Mouse (Mus musculus) layer of hippocampus, adult 11-12 months (tissue): ENCODE data around the gene Serpini1.

Experiments
- DNase-seq: peaks from one replicate; pipeline ENCODE4 v3.0.0; 2022; ENCODE audit warnings: low spot score

The Serpini1 gene

DNA sequence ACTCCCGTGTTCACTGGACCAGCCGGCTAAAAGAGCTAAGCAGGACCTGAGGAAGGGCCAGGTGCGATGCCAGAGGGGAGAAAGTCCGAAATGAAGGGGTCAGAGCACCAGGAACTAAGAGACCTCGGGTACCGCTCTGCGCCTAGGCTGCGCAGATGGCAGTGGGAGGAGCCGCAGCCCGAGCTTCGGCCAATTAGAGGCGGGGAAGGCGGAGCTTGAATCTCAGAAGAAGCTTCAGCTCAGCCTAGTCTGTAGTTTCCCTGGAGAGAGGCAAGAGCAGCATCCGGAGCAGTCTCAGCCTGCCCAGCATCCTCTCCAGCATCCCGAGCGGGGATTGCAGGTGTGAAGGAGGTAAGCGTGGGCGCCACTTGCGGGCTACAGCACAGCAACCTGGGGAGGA lies at the start of gene Serpini1:
Serpini1 (plus strand) TSS at position 256 of the 400 bp plus-strand sequence.
- DNase-seq = peak; percentile 92

- DNase-seq = peak; percentile 54
These were observed 39.6 kb upstream of the Serpini1 start for GRCm38 (mm10) chr3:75517631-75518250.

DNA sequence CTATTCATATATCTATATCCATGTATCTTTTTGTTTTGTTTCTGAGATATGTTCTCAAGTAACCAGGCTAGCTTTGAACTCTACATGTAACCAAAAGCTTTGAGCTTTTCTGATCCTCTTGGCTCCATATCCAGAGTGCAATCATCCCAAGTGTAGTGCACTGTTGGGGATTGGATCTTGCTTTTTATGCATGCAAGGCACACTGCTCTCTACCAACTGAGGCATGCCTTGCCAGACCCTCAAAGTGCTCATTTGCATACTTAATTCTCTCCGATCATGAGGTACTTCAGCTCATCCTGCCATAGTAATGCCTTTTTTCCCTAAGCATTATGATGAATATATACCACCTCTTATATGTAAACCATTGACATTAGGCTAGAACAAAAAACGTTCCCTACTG lies 36.0 kb upstream of the Serpini1 start:
- no peak for DNase-seq

DNA sequence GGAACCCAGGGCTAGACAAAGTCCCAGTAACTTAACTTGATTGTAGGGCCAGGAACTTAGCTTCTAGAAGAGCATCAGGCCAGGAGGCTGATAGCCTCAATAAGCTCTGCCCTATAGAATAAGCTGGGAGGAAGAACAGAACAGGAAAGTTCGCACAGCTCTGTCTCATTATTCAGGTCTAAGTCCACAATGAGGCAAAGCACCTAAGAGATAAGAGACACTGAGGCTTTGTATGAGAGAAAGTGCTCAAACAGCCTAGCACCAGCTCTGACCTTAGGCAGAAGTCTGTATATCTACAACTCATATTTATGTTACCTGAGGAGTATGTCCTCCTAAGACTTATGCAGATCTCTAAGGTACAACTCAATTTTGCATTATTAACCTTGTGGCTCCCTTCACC lies 34.8 kb upstream of the Serpini1 start:
- no peak for DNase-seq

- no peak for DNase-seq
These were observed 26.3 kb upstream of the Serpini1 start for GRCm38 (mm10) chr3:75531074-75531473.

- DNase-seq = no peak
These were observed 23.1 kb upstream of the Serpini1 start for GRCm38 (mm10) chr3:75534045-75534834.

- DNase-seq = no peak
These were observed 16.1 kb upstream of the Serpini1 start for GRCm38 (mm10) chr3:75541259-75541658.

DNA sequence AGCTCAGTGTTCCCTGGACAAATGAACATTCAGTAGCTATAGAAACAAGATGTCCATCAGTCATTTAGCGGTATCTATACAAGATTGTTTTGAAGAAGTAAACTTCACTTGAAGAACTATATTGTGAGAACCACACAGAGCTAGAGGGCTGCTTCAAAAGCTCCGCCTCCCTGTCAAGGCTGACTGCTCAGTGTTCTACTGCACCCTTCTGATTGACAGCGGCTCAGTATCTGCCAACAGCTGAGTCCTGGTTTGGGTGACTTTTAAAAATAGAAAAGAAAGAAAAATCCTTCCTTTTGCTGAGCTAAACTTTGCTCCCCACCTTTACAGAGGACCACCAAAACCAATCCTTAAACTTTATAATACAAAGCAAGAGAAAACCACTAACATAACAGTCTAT lies 14.5 kb upstream of the Serpini1 start:
- no peak for DNase-seq

- no peak for DNase-seq
These were observed 13.1 kb upstream of the Serpini1 start for GRCm38 (mm10) chr3:75544287-75544686.

DNA sequence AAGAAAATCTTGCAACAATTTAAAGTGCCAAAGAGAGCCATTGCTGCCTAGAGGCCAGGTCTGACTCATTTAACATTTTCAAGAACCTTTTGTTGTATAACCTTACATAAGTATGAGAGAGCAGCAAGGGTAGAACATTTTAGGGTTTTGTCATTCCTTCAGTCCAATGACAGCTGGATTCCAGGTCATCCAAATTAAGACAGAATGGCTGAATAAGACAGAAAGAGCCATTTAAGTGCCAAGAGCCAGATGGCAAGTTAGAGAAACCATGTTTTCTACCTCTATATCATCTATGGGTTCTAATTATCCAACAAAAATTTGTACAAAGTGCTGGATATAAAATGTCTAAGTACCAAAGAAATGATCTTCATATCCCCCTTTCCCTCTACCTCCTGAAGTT lies 6.1 kb upstream of the Serpini1 start:
- DNase-seq = no peak

DNA sequence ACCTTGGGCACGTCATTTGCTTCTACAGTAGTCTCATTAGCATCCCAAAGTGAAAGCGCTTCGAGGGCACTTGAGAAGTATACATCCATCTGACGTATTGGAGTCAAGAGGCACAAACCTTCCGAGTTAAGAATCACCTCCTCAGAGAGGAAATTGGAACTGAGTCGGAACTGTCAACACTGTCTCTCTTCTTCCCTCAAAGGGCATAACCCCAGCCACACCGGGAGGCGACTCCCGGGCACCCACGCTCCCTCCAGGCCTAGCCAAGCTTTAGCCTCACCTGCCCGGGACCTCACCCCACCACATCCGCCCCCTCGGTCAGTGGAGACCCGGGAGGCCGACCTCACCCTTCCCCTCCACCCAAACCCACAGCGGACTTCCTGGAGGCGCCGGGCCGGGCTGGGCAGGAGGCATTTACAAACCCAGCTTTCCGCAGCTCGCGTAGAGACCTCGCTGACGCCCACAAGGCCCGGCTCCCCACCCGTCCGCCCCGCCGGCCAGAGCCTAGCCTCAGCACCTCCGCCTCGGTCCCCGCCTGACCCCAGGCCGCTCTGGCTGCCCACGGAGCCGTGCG lies 1.1 kb upstream of the Serpini1 start:
- DNase-seq = peak; percentile 11

- peak; percentile 100 for DNase-seq
These were observed 554 bp upstream of the Serpini1 start, which contains the start of gene Pdcd10 for GRCm38 (mm10) chr3:75556695-75557291. Gene Pdcd10, minus strand, starts transcription at chr3:75556856.

- no peak for DNase-seq
These were observed 16.7 kb downstream of the Serpini1 start for GRCm38 (mm10) chr3:75574074-75574473.

GRCm38 (mm10) chr3:75575582-75575981 lies 18.2 kb downstream of the Serpini1 start:
- DNase-seq = no peak

DNA sequence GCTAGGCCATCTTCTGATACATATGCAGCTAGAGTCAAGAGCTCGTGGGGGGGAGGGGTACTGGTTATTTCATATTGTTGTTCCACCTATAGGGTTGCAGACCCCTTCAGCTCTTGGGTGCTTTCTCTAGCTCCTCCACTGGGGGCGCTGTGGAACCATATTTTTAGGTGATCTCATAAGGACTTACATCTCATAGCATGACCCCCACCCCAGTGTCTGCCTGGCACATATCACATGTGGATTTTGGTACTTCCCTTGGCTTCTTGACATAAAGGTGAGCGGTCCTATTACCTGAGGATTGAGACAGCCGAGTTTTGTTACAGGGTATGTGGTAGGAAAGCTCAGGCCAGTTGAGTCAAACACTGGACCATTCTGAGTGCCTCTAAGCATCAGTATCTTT lies 22.0 kb downstream of the Serpini1 start:
- DNase-seq = no peak

DNA sequence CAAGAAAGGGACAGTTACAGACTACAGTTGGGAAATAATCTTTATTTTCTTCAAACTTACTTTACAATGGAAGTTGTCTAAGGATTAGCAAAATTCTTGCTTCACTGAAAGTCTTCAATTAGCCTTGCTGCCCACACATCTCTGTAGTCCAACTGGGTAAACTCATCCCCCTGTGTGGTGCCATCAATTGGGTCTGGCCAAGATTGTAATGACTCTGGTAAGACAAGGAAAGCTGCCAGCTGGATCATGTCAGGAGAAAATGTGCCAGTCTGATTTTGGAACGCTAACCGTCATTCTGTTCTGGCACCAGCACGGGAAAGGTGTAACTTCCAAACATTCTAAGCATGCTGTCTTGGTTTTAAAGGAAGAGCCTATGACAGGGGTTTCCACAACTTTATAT lies 25.9 kb downstream of the Serpini1 start:
- DNase-seq = no peak

GRCm38 (mm10) chr3:75584898-75585297 lies 27.6 kb downstream of the Serpini1 start:
- DNase-seq = peak; percentile 32

- DNase-seq = no peak
These were observed 53.7 kb downstream of the Serpini1 start for GRCm38 (mm10) chr3:75611019-75611418.

DNA sequence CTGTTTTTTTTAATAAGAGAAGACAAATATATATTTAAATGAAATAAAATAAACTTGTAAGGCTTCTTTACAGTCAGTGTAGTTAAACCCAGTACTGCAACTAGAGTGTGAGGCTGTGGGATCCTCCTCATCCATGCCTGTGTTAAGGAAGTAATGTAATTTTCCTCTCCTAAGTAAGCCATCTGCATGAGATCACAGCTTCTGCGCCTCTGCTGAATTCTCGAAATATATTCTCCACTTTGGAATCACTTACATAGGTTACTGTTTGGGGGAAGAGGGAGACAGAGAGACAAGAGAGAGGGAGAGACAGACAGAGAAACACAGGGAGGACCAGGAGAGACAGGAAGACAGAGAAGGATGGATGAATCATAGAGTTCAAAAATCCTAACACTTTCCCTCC lies 67.3 kb downstream of the Serpini1 start:
- DNase-seq = no peak

DNA sequence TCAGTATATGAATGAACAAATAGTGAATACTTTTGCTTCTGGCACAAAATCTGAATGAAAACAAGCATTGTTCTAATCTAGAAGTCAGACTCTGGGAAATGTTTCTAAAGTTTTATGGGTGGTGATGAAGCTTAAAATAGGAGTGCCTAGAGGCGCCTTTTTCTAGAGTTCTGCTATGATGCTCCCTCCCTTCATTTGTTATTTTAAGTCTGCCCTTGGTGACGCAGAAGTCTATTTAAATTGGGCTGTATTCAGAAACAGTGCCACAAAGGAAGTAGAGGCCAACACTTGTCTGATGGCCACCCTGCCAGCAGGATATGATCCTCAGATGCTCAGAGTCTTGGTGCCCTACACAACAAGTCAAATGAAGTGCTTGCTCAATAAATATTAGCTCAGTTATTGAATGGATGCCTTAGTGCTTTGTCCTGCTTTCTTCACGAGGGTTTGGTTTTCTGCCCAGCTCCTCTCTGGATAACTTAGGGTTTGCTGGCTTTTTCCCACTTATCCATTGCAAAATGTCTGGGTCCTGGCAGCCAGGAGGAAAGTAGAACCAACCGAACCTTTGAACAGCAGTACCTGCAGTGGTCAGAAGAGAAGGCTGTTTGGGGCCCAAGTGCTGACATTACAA lies 73.8 kb downstream of the Serpini1 start:
- no peak for DNase-seq

DNA sequence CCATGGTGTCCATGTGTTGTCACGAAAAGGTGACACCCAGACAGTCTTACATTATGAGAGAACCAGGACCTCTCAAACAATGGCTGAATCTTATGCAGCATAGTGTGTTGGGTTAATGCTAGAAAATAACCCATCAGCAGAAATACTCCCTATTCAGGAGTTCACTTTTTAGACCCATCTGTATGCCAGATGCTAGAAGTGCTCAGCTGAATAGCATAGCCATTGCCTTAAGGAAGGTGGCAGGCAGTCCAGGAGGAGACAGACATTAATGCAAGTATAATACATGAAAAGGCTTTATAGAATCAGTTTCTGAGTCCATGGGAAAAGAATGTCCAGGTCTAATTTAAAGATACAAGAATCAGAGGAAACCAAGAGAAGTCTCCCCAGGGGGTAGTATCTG lies 75.9 kb downstream of the Serpini1 start:
- no peak for DNase-seq

GRCm38 (mm10) chr3:75633635-75634034 lies 76.3 kb downstream of the Serpini1 start:
- DNase-seq = no peak
